Mouse (Mus musculus) liver, embryonic 16.5 days (tissue): ENCODE data around the gene Nfatc2. TPM values are rescaled to one million over a fixed set of nuclear protein-coding genes. Genes with fewer than 3 reads are reported as not detected.

Source experiments
- ATAC-seq: fragments of 200-750 bp; cut with Nextera tagmentation; 2 replicates; pipeline ENCODE4 v1.8.0; 2017; ENCODE audit warnings: low read depth, mild to moderate bottlenecking, moderate number of reproducible peaks, moderate library complexity
- H3K27ac ChIP-seq: fragments of 300-500 bp; sonication (generic); 2 replicates; pipeline ENCODE4 v1.5.1; 2014; ENCODE audit warnings: mild to moderate bottlenecking, low read length
- H3K27me3 ChIP-seq: fragments of 300-500 bp; sonication (generic); 2 replicates; pipeline ENCODE4 v1.6.1; 2014; ENCODE audit warnings: low read depth, low read length, mixed read lengths; ENCODE audit not compliant: control insufficient read depth, insufficient read depth
- H3K36me3 ChIP-seq: fragments of 300-500 bp; sonication (generic); 2 replicates; pipeline ENCODE4 v1.6.1; 2014; ENCODE audit warnings: mild to moderate bottlenecking; ENCODE audit not compliant: control insufficient read depth, insufficient read depth
- H3K4me1 ChIP-seq: fragments of 300-500 bp; sonication (generic); 2 replicates; pipeline ENCODE4 v1.6.1; 2014; ENCODE audit warnings: low read depth, low read length, mixed read lengths; ENCODE audit not compliant: control insufficient read depth
- H3K4me2 ChIP-seq: fragments of 300-500 bp; sonication (generic); 2 replicates; pipeline ENCODE4 v1.6.1; 2014; ENCODE audit warnings: low read depth, low read length, mixed read lengths
- H3K4me3 ChIP-seq: fragments of 300-500 bp; sonication (generic); 2 replicates; pipeline ENCODE4 v1.5.1; 2014; ENCODE audit warnings: low read depth, mild to moderate bottlenecking, low read length
- H3K9ac ChIP-seq: fragments of 300-500 bp; sonication (generic); 2 replicates; pipeline ENCODE4 v1.6.1; 2014; ENCODE audit warnings: low read depth, low read length
- H3K9me3 ChIP-seq: fragments of 300-500 bp; sonication (generic); replicated peaks from 2 replicates; pipeline ENCODE4 v1.6.1; 2016; ENCODE audit warnings: low read length; ENCODE audit not compliant: control insufficient read depth
- WGBS: fragments of 180-500 bp; shearing (Covaris S2); extraction: QIAGEN DNeasy Blood & Tissue Kit; methylation state at CpG from one replicate; pipeline ENCODE4 v1.1.7; 2014; ENCODE audit not compliant: insufficient replicate concordance; 5-methylcytosine and 5-hydroxymethylcytosine counted together
- polyA plus RNA-seq: library from polyadenylated mRNA; unstranded; fragments of >200 nt; fragmentation: Nextera tagmentation; extraction: Ambion mirVana; gene quantifications from 2 replicates; pipeline ENCODE4 v1.2.1, GENCODE M21; 2015

Gene Nfatc2
- polyA plus RNA-seq, 1 experiment from 2014 or later, result 0.25 TPM

DNA sequence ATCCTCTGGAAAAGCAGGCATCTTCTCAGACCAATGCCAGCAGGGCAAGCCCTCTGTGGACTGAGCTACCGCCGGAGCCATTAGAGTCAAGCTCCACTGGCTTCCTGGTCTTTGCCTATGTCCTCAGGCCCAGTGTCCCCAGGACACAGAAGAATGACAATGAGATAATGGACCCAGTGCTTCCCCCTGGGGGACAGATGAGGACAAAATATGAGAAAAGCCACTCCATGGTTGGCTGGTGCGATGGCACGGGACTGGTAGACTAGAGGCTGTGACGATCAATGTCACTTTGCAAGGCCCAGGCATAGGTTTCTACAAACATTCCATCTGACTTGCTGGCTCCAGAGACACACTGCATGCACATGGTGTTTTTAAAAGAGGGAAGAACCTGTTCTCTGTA lies 8.5 kb downstream of the Nfatc2 start:
- Histone ChIP-seq H3K27ac (no peak overlapping the region), H3K36me3 (no peaks in the 10 kb centered on the region), H3K4me3 (no peak overlapping the region), H3K4me2 (no peak overlapping the region), H3K9ac (no peak overlapping the region), H3K4me1 (peaks cover 4% of the 10 kb centered on the region), H3K27me3 (peaks cover 22% of the 10 kb centered on the region), H3K9me3 (no peaks in the 10 kb centered on the region)
- 61% methylated on average over 5 of the region's 5 CpGs for WGBS
- ATAC-seq, result no peak

DNA sequence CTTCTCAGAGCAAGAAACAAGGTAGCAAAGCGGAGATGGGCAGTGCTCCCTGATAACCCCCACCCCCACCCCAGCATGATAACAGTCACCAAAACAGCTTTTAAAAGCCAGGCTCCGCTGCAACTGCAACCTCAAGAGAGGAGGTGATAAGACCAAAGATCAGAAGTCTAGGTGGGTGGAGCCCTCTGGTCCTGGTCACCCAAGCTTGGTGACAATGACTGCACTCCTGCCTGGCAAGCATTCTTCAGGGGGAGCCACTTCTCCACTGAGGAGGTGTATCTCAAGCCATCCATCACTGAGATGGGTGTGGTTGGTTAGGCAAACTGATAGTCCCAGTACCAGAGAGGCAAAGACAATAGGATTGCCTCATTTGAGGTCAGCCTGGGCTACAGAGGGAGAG lies 10.4 kb downstream of the Nfatc2 start:
- Histone ChIP-seq H3K4me3 (no peak overlapping the region), H3K4me1 (peaks cover 4% of the 10 kb centered on the region), H3K36me3 (no peaks in the 10 kb centered on the region), H3K4me2 (no peak overlapping the region), H3K9me3 (no peaks in the 10 kb centered on the region), H3K27me3 (peaks cover 22% of the 10 kb centered on the region), H3K27ac (no peak overlapping the region), H3K9ac (no peak overlapping the region)
- WGBS, result 20% methylated on average over 2 of the region's 2 CpGs
- ATAC-seq, result no peak

DNA sequence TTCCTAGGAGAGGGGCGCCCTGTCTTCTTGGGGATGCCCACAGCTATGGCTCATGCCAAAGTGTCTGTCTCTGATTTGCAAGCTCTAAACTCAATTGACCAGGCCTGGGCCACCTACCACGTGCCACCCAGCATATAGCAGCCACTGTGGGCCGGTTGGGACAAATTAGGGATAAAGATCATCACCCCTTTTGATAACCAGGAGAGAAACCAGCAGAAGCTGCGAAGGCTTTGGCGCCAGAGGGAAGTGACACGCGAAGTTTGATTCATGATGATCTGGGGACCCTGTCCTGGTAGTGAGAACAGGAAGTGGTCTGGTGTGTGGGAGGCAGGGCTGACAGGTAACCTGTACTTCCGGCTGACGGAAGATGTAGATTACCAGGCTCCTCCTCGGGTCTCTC lies 10.9 kb downstream of the Nfatc2 start:
- Histone ChIP-seq H3K4me1 (peaks cover 4% of the 10 kb centered on the region), H3K36me3 (no peaks in the 10 kb centered on the region), H3K27me3 (peaks cover 22% of the 10 kb centered on the region), H3K27ac (no peak overlapping the region), H3K9ac (no peak overlapping the region), H3K4me3 (peak overlapping the region; percentile 28), H3K4me2 (peak overlapping the region; percentile 28), H3K9me3 (no peaks in the 10 kb centered on the region)
- 0 out of 2 replicates have a peak, but pooled peaks have one; percentile 12 for ATAC-seq
- WGBS, result 10% methylated on average over 10 of the region's 10 CpGs

DNA sequence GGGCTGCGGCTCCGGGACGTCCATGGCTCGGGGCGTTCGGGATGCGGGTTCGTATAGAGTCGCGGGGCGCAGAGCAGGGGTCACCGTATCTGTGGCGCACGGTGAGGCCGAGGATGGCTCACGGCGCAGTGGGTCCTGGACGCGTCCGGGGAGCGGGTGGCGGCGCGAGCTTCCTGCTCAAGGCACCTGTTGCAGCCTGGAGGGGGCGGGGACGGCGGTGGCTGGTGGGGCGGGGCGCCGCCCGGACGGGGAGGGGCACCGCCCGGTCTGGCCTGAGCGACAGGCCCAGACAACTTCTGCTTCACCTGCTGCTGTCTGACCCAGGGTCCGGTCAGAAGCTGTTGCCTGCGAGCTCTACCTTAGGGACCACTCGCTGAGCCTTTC lies 11.3 kb downstream of the Nfatc2 start:
- Histone ChIP-seq H3K9ac (no peak overlapping the region; the same call in 1 of the 2 replicates), H3K4me2 (peak overlapping the region; percentile 28), H3K27me3 (peaks cover 22% of the 10 kb centered on the region), H3K36me3 (no peaks in the 10 kb centered on the region), H3K9me3 (no peaks in the 10 kb centered on the region), H3K4me1 (peaks cover 4% of the 10 kb centered on the region), H3K4me3 (peak overlapping the region; percentile 28), H3K27ac (no peak overlapping the region)
- peak; percentile 72 for ATAC-seq
- under 1% methylated on average over 29 of the region's 38 CpGs for WGBS

DNA sequence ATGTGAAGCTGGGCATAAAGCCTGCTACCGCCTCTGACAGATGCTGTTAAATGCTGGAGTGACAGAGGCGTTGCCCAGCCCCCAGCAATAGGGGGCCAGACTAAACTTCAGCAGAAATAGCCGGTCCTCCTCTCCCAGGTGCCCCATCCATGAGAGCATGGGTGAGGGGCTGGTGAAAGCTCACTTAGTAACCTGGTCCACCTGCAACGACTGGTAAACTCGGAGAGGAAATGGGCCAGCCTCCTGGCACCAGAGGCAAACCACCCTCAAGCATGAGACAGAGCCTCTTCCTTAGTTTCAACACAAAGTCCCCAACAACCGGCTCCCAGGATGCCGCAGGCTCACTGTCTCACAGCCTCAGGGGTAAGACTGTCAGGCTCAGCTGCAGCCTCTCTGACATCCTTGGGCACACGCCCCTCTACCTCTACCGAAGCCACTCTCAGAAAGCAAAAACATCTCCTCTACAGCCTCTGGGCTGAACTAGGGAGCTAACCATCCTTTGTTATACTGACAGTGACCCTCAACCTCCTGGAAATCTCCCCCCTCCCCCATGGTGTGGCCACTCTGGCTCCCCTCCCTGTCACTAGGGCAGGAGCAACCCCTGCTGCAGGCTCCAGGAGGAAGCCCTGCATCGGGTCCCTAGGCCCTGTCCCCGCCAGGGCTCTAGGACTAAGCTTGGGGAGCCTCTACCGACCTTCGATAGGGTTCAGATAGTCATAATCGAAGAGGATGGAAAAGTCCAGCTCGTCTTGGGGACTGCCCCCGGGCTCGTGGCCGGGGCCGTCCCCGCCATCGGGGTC lies 11.9 kb downstream of the Nfatc2 start:
- ATAC-seq, result peak; percentile 36; the same call in 1 of the 2 replicates
- Histone ChIP-seq H3K9ac (no peak overlapping the region; the same call in 1 of the 2 replicates), H3K27ac (no peak overlapping the region), H3K4me1 (peaks cover 4% of the 10 kb centered on the region), H3K27me3 (peaks cover 22% of the 10 kb centered on the region), H3K9me3 (no peaks in the 10 kb centered on the region), H3K4me3 (peak overlapping the region; percentile 28), H3K4me2 (peak overlapping the region; percentile 28), H3K36me3 (no peaks in the 10 kb centered on the region)
- 5% methylated on average over 21 of the region's 21 CpGs for WGBS

DNA sequence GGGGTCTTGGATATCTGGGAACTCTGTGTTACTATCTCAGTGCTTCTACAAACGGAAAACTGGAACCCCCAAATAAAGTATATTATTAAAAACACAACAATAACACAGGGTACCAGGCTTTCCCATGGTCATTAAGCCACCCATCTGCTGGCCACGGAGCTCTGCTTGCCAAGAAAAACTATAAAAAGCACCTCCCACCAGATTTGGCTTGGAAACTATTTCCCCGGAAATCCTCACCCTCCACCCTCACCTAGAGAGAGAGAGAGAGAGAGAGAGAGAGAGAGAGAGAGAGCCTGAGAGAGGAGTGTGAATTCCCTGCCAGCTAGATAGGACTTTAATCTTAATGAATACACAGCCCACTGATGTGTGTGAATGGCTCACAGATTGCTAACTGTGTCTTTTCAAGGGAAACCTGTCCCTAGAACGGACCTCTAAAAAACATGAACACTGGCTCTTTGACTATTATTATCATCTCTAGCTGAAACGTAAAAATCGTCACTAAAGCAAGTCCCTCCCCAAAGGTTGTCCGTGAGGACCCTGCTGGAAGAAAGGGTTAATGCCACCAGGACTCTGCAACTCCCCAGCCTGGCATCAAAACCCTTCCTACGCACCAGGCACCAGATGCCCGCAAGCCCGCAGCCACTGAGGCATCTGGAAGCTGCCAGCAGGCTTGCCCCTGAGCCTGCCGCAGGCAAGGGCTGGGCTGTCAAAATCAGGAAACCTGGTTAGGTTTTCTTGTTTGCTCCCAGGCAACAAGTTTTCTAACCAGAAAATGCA lies 12.7 kb downstream of the Nfatc2 start:
- H3K27me3 ChIP-seq, result peaks cover 22% of the 10 kb centered on the region
- H3K36me3 ChIP-seq, result no peaks in the 10 kb centered on the region
- ATAC-seq, result no peak
- H3K4me1 ChIP-seq, result peaks cover 4% of the 10 kb centered on the region
- H3K9ac ChIP-seq, result no peak overlapping the region
- H3K9me3 ChIP-seq, result no peaks in the 10 kb centered on the region
- H3K4me2 ChIP-seq, result no peak overlapping the region
- WGBS, result 42% methylated on average over 11 of the region's 11 CpGs
- no peak overlapping the region for H3K4me3 ChIP-seq
- H3K27ac ChIP-seq, result no peak overlapping the region

DNA sequence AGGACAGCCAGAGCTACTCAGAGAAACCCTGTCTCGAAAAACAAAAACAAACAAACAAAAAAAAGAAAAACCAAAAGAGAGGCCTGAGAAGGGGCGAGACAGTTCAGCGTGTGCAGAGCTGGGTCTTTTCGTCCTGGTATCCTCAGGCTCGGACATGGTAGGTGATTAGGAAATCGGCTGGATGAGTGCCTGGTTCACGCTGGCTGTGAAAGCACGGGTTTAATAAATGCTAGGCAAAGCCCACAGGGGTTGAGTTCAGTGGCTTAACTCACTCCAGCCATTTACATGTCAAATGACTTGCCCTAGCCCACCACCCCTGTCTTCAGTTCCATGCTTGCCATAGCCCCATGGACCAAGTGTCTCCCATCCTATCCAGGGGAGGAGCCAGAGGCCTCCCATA lies 14.3 kb downstream of the Nfatc2 start:
- H3K4me3 ChIP-seq, result no peak overlapping the region
- H3K4me2 ChIP-seq, result no peak overlapping the region
- no peak overlapping the region for H3K9ac ChIP-seq
- no peak for ATAC-seq
- H3K27me3 ChIP-seq, result peaks cover 22% of the 10 kb centered on the region
- 72% methylated on average over 8 of the region's 8 CpGs for WGBS
- no peaks in the 10 kb centered on the region for H3K36me3 ChIP-seq
- H3K27ac ChIP-seq, result no peak overlapping the region
- peaks cover 4% of the 10 kb centered on the region for H3K4me1 ChIP-seq
- H3K9me3 ChIP-seq, result no peaks in the 10 kb centered on the region

DNA sequence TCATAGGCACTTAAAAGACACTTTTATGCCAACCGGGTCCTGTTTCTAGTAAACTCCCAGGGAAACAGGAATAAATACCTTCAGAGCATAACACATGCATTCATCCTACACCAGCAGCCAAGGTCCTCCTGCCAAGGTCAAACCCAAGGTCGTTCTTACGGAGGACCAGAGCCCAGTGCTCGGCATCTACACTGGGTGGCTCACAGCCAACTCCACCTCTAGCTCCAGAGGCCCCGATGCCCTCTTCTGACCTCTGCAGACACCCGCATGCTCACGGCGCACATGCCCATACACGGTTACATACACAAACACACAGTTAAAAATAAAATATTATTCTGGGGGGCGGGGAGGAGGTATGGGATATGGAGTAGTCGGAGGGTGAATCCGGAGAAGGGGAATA lies 14.9 kb downstream of the Nfatc2 start:
- H3K4me1 ChIP-seq, result peaks cover 4% of the 10 kb centered on the region
- no peak overlapping the region for H3K27ac ChIP-seq
- H3K9ac ChIP-seq, result no peak overlapping the region
- no peak overlapping the region for H3K4me2 ChIP-seq
- H3K9me3 ChIP-seq, result no peaks in the 10 kb centered on the region
- H3K4me3 ChIP-seq, result no peak overlapping the region
- no peaks in the 10 kb centered on the region for H3K36me3 ChIP-seq
- peaks cover 20% of the 10 kb centered on the region for H3K27me3 ChIP-seq
- WGBS, result 73% methylated on average over 12 of the region's 12 CpGs
- no peak for ATAC-seq

DNA sequence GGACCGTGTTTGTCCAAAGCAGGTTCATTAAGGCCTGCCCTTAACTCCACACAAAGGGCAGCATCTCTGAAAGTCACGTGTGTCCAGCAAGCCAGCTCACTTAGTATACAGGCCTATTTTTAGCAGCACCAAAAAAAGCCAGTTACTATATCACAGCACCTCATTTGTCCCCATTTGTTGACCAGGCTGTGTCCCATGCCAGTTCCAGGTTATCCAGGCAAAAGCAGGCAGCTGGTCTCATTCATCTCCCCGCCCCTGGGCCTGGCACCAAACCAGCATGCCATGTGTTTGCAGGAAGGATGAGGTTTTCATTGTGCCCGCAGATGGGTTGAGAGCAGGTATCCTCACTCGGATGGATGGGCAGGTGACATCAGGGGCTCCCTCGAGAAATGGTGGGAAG lies 16.6 kb downstream of the Nfatc2 start:
- no peak overlapping the region for H3K9ac ChIP-seq
- no peaks in the 10 kb centered on the region for H3K36me3 ChIP-seq
- peaks cover 2% of the 10 kb centered on the region; the same call in 1 of the 2 replicates for H3K4me1 ChIP-seq
- H3K4me3 ChIP-seq, result no peak overlapping the region
- peaks cover 18% of the 10 kb centered on the region for H3K27me3 ChIP-seq
- no peak overlapping the region for H3K27ac ChIP-seq
- H3K9me3 ChIP-seq, result no peaks in the 10 kb centered on the region
- ATAC-seq, result no peak
- 58% methylated on average over 6 of the region's 6 CpGs for WGBS
- H3K4me2 ChIP-seq, result no peak overlapping the region
